Mouse (Mus musculus) liver (tissue): ENCODE measurements around the gene Dop1b.
"Not testable (repeated sequence)": the region's sequence is repeated elsewhere in the genome, so short reads cannot be mapped to it uniquely, and the experiment has no call there.

ENCODE experiments used
- DNase-seq: peaks from one replicate; pipeline ENCODE4 v3.0.0-alpha.2; 2020; ENCODE audit warnings: mixed read lengths

The Dop1b gene

GRCm38 (mm10) chr16:93763378-93763777, 51.7 kb downstream of the Dop1b start:
- DNase-seq: no peak

DNA sequence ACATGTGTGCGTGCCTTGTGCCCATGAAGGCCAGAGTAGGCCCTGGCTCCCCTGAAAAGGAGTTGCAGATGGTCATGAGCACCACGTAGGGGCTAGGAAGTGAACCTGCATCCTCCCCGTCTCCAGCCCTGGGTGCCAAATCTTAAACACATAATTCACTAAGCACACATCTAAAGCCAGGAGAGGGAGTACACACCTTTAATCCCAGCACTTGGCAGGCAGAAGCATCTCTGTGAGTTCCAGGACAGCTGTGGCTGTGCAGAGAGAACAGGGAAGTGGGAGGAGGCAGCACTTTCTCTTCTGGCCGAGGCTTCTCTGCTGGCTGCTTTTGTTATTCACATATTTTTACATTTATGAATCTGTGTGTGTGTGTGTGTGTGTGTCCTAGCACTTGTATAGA, 52.9 kb downstream of the Dop1b start:
- no peak for DNase-seq

DNA sequence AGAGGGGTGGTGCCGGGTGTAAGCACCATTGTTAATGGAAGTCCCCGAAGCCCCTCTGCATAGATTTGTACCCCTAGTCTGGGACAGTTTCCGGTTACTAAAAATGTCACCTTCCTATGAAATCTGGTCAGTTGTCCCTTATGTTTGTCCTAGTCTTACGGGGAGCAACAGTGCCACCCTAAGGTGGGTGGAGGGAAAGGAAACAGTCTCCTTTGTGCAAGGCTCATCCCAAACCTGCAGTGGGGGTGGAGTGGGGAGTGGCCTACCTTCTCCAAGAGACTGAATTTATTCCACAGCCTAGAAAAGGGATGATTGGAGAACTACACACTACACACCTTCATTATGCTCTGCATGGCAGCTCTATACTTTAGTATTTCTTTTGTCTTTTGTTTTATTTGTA, 55.3 kb downstream of the Dop1b start:
- DNase-seq: peak; percentile 56

- DNase-seq: no peak
These were observed 55.8 kb downstream of the Dop1b start for GRCm38 (mm10) chr16:93767548-93767947.

DNA sequence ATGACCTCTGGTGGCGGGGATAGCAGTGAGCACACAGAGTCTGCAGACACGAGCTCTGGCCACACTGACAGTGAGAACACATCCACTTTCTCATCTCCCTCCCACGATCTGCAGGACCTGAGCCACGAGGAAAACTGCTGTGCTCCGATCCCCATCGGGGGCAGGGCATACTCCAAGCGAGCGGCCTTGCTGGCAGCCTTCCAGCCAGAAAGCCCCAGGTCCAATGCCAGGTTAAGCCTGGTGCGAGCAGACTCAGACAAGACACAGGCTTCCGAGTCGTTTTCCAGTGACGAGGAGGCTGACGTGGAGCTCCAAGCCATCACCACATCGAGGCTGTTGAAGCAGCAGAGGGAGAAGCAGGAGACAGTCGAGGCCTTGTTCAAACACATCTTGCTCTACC, 57.9 kb downstream of the Dop1b start:
- no peak for DNase-seq

DNA sequence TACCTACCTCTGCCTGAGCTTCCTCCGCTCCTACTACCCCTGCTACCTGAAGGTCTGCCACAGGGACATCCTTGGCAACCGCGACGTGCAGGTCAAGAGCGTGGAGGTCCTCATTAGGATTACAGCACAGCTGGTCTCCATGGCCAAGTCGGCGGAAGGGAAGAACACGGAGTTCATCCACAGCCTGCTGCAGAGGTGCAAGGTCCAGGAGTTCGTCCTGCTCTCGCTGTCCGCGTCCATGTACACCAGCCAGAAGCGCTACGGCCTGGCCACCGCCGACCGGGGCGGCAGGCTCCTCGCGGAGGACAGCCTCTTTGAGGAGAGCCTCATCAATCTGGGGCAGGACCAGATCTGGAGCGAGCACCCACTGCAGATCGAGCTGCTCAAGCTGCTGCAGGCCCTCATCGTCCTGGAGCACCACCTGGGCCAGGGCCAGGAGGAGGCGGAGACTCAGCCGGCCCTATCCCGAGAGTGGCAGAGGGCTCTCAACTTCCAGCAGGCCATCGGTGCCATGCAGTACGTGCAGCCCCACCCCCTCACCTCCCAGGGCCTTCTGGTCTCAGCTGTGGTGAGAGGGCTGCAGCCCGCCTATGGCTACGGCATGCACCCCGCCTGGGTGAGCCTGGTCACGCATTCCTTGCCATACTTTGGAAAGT, 58.7 kb downstream of the Dop1b start:
- no peak for DNase-seq

DNA sequence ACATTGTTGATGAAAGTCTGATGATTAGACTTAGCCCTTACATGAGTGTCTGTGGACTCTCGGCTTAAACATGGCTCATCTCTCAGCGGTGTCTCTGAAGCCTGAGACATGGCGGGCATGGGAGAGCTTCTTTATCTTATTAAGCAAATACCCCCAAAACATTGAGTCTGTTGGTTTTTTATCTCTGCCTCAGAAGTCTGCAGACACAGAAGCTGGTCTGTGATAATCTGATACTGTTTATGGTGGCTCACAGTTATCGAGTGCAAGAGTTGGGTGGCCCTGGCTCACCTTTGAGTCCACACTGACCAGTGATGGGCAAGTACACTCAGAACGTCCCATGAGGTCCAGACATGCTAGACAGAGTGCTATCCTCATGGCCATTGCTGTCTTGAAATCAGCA, 63.0 kb downstream of the Dop1b start:
- peak; percentile 21 for DNase-seq

DNA sequence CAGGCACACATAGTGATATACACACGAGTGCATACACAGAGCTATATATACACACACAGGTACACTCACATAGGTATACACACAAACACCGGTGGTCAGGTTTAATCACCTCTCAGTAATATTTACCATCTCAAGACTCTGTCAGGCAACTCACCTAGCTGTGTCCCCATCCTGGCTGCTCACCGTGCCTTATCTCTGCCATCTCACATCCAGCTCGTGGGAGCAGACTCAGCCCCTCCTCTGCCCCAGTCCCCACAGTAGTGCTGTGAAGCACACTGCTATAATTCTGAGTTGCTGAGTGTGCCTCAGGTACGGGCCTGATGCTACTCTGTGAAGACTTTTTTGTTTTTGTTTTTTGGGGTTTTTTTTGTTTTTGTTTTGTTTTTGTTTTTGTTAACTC, 64.8 kb downstream of the Dop1b start:
- no peak for DNase-seq

- DNase-seq: no peak
These were observed 65.7 kb downstream of the Dop1b start for GRCm38 (mm10) chr16:93777247-93777999.

DNA sequence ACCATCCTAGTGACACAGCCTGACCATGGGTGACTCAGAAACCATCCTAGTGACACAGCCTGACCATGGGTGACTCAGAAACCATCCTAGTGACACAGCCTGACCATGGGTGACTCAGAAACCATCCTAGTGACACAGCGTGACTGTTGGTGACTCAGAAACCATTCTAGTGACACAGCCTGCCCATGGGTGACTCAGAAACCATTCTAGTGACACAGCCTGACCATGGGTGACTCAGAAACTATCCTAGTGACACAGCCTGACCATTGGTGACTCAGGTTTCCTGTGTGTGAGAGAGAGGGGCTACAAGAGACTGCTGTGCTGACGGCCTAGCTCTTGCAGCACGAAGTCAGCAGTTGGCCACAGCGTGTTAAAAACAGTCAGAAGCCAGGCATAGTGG, 66.7 kb downstream of the Dop1b start:
- DNase-seq: not testable (repeated sequence)

- DNase-seq: no peak
These were observed 67.8 kb downstream of the Dop1b start for GRCm38 (mm10) chr16:93779554-93779953.

DNA sequence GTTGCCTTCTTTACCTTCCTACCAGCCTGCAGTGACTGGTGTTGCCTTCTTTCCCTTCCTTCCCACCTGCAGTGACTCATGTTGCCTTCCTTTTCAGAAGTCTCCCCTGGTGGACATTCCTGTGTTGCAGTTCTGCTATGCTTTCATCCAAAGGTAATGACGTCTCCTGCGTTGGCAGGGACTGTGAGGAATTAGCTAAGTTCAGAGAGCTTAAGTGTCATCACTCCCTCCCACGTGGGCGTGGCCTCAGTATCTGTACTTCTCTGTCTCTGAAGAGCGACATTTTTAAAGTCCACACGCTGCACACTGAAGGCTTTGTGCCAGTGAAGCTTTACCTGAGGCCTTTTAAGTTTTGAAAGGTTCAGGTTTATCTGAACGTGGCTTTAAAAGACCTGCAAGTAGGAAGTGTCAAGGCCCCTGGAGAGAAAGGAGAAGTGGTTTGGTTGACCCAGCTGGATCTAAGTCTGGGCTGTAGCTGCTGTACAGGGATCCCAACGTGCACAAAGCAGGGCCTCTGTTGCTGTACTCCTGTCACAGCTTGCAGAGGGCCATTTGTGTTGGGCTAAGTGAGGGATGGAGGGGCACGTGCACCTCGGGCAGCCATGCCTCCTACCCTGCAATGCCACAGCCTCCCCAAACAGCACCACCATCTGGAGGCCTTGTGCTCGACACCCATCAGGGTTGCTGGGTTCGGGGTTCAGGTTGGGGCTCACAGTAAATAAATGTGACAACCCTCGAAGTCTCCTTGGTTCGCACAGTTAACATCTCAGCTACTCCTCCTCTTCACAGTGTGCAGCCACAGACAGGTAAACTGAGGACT, 69.2 kb downstream of the Dop1b start:
- peak; percentile 64 for DNase-seq

DNA sequence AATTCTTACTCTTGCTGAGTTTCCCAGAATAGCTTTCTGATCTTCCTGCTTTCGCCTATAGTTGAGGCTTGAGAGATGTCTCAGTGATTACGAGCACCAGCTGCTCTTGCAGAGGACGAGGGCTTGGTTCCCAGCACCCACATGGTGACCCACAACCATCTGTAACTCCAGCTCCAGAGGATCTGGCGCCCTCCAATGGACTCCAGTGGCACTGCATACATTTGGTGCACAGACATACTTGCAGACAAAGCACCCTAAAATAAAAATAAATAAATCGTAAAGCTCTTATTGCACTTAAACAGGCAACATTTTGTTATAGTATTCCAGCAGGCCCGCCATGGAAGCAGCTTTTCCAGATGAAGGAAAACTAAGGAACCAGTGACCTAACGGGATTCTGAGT, 72.5 kb downstream of the Dop1b start:
- DNase-seq: no peak

DNA sequence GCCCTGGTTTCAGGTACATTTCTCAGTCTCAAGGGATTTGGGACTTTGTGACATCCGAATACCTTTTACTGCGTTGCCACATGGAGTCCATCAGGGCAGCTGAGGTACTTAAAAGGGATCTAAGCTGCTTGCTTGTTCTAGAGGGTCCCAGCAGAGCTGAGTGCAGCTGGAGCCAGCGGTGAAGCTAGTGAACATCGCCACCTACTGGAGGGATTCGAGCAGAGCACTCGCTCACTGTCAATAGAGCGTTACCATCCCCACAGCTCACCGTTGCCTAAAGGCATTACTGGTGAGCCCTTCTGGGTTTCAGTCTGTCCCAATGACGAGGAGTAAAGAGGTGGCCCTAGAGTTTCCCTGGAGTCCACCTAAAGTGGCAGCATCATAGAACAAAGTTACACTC, 74.1 kb downstream of the Dop1b start:
- peak; percentile 77 for DNase-seq

- DNase-seq: peak; percentile 30
These were observed 76.7 kb downstream of the Dop1b start for GRCm38 (mm10) chr16:93788388-93788787.

GRCm38 (mm10) chr16:93788881-93789280, 77.2 kb downstream of the Dop1b start:
- DNase-seq: no peak

DNA sequence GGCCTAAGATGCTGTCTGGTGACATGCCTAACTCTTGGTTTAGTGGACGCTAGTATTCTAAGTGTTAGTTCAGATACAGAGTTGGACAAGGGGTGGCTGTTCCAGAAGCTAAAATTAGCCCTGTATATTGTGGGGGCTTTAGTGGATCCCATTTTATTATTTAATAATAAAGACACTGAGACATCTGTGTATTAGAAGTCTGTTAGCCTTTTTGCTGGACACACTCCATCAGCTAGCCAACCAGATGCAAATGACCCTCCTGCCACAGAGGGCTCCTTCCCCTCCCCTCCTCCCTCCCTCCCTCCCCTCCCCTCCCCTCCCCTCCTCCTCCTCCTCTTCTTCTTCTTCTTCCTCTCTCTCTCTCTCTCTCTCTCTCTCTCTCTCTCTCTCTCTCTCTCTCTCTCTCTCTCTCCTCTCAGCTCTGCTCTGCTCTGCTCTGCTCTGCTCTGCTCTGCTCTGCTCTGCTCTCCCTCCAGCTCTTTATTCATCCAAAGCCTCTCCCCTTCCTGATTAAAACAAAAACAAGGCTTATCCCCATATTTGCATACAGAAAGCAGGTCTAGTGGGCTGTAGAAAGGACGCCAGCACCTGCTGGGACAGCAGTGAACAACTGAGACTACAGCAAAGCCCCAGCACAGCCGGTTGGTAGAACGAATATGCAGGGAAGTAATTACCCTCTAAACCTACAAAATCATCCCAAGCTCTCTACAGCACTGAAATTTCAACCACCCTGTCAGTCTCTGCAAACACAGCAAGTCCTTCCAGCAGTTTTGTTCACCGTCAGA, 78.5 kb downstream of the Dop1b start:
- no peak for DNase-seq

DNA sequence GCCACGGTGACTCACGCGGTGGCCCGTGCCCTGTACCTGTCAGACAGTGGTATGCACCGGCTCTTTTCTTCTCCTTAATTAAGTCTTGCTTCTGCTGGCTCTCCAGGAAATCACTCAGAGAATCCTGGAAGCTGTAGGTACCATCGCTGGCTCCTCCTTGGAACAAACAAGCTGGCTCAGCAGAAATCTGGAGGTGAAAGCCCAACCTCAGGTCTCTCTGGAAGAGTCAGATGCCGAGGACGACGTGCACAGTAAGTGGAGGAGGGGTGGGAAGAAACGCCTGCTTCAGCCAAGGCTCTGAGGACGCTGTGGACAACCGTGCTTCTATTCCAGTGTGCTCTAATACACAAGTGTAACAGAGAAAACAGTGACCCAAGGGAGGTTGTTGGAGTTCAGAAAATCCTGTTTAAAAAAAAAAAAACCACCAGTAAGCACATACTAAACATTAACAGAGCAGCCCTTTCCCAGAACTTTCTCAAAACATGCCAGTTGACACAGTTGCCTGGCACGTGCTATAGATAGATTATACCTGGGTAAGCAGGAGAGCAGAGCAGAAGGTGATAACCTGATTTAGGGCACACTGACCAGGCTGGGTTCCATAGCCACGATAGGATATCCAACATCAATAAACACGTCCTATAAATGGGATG, 81.4 kb downstream of the Dop1b start:
- DNase-seq: no peak

GRCm38 (mm10) chr16:93794845-93795244, 83.1 kb downstream of the Dop1b start:
- DNase-seq: no peak

- no peak for DNase-seq
These were observed 83.7 kb downstream of the Dop1b start for GRCm38 (mm10) chr16:93795391-93795790.

- DNase-seq: no peak
These were observed 85.5 kb downstream of the Dop1b start for GRCm38 (mm10) chr16:93797021-93797840.
